Mouse (Mus musculus): ENCODE measurements around the gene Gm45716.

DNA sequence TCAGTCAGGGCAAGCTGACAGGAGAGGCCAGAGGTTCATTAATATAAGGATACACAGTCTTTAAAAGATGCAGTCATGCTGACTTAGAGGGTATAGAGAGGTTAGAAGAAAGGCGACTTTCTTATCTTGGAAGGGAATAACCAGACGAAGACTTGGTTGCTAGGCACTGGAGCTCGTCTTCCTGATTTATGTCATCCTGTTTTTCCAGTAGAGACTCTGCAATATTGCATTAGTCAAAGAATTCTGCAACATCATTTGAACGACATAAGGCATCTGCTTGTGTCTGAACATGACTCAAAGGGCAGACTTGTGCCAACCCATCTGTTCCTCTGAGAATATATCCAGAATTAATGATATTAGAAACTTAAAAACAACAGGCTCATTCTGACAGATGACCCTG lies 45.2 kb downstream of the Gm45716 start:
- no peak for TF ChIP-seq CTCF (IDR thresholded peaks at IDR 0.05; ENCODE audit: borderline replicate concordance, extremely low read depth, insufficient read depth, insufficient read length)
- no peak for TF ChIP-seq POLR2A (IDR thresholded peaks at IDR 0.05; ENCODE audit: borderline replicate concordance, extremely low read depth, insufficient read depth, insufficient read length, poor library complexity, severe bottlenecking)
